In genomic region chr1:134332770-134333271, GRCm38 (mm10) we compare ENCODE assay signal across 8 mouse cellular contexts. TPM values are rescaled to one million over a fixed set of nuclear protein-coding genes. Genes with fewer than 3 reads are reported as not detected.
DNase-seq lines count a peak whose midpoint lies in the region; ATAC-seq and TF ChIP-seq lines count a peak whose summit lies in the region.

Gene Ppfia4 (minus strand): TSS chr1:134332928.

- WGBS in embryonic facial prominence, embryonic 11.5 days, result 67% methylated on average over 13 of the region's 13 CpGs
- 66% methylated on average over 13 of the region's 13 CpGs for WGBS in embryonic facial prominence, embryonic 10.5 days
- 43% methylated on average over 13 of the region's 13 CpGs for WGBS in heart, embryonic 11.5 days (ENCODE audit: insufficient replicate concordance)
- 62% methylated on average over 13 of the region's 13 CpGs for WGBS in midbrain, embryonic 13.5 days

- no peak within 1 kb of the TSS for H3K4me3 ChIP-seq in embryonic facial prominence, embryonic 11.5 days (ENCODE audit: low read depth, low read length)
- no peak within 1 kb of the TSS for H3K4me3 ChIP-seq in embryonic facial prominence, embryonic 10.5 days
- no peak within 1 kb of the TSS for H3K4me3 ChIP-seq in C2C12 (ENCODE audit: insufficient read depth, poor library complexity, severe bottlenecking)
- no peak within 1 kb of the TSS for H3K4me3 ChIP-seq in heart, embryonic 11.5 days (ENCODE audit: low read depth, low read length)
- no peak within 1 kb of the TSS for H3K4me3 ChIP-seq in midbrain, embryonic 13.5 days (replicated peaks)

- H3K36me3 ChIP-seq in embryonic facial prominence, embryonic 11.5 days (replicated peaks; ENCODE audit: control insufficient read depth, insufficient read depth, low read depth, low read length), result no peaks in the 10 kb centered on the region
- H3K36me3 ChIP-seq in embryonic facial prominence, embryonic 10.5 days (replicated peaks), result no peaks in the 10 kb centered on the region
- no peaks in the 10 kb centered on the region for H3K36me3 ChIP-seq in C2C12 (ENCODE audit: control insufficient read depth, insufficient read depth)
- H3K36me3 ChIP-seq in heart, embryonic 11.5 days (ENCODE audit: control insufficient read depth, insufficient read depth, low read length), result 0 out of 2 replicates have a peak, but pooled peaks cover 3% of the 10 kb centered on the region
- no peaks in the 10 kb centered on the region for H3K36me3 ChIP-seq in midbrain, embryonic 13.5 days

- H3K79me3 ChIP-seq in C2C12 (ENCODE audit: low read depth), result no peaks in the 10 kb centered on the region

- no peak within 1 kb of the TSS for H3K9ac ChIP-seq in embryonic facial prominence, embryonic 11.5 days (replicated peaks; ENCODE audit: low read length)
- H3K9ac ChIP-seq in heart, embryonic 11.5 days (ENCODE audit: low read depth, low read length), result 0 out of 2 replicates have a peak within 1 kb of the TSS, but pooled peaks have one; percentile 28
- H3K9ac ChIP-seq in midbrain, embryonic 13.5 days (replicated peaks), result no peak within 1 kb of the TSS

- no peak within 1 kb of the TSS for H3K27ac ChIP-seq in embryonic facial prominence, embryonic 11.5 days (replicated peaks; ENCODE audit: low read depth, low read length)
- no peak within 1 kb of the TSS for H3K27ac ChIP-seq in embryonic facial prominence, embryonic 10.5 days (replicated peaks)
- H3K27ac ChIP-seq in heart, embryonic 11.5 days (ENCODE audit: low read depth, low read length), result peak within 1 kb of the TSS; percentile 79
- no peak within 1 kb of the TSS for H3K27ac ChIP-seq in midbrain, embryonic 13.5 days

- ATAC-seq in embryonic facial prominence, embryonic 11.5 days (replicated peaks; ENCODE audit: insufficient number of reproducible peaks, low FRiP score, low TSS enrichment, low read depth), result 0 out of 2 replicates have a peak, but pooled peaks have one; percentile 41
- peak; percentile 81 for ATAC-seq in common myeloid progenitor, adult 5-6 weeks (replicated peaks; ENCODE audit: low read depth, poor library complexity, severe bottlenecking)
- peak; percentile 52; the same call in 1 of the 2 replicates for ATAC-seq in heart, embryonic 11.5 days (replicated peaks; ENCODE audit: insufficient number of reproducible peaks, low FRiP score, low TSS enrichment)
- peak; percentile 64 for ATAC-seq in midbrain, embryonic 13.5 days

- no peaks in the 10 kb centered on the region for H3K4me1 ChIP-seq in embryonic facial prominence, embryonic 11.5 days (ENCODE audit: control insufficient read depth, insufficient read depth, low read length)
- H3K4me1 ChIP-seq in embryonic facial prominence, embryonic 10.5 days, result peaks cover 28% of the 10 kb centered on the region
- peaks cover 56% of the 10 kb centered on the region for H3K4me1 ChIP-seq in heart, embryonic 11.5 days (ENCODE audit: control insufficient read depth, insufficient read depth, low read length)
- H3K4me1 ChIP-seq in midbrain, embryonic 13.5 days (replicated peaks), result peaks cover 9% of the 10 kb centered on the region; the same call in 1 of the 2 replicates

- no peak for DNase-seq in embryonic facial prominence, embryonic 11.5 days (ENCODE audit: low spot score)
- no peak for DNase-seq in embryonic facial prominence, embryonic 10.5 days (ENCODE audit: low spot score)
- peak; percentile 37 to 38 for DNase-seq in layer of hippocampus, postnatal 25 days (ENCODE audit: extremely low spot score in 1 of 2, low spot score in 1 of 2)
- peak; percentile 54 for DNase-seq in thymus, postnatal 14 days

- H3K9me3 ChIP-seq in embryonic facial prominence, embryonic 11.5 days (replicated peaks; ENCODE audit: control insufficient read depth, low read length), result no peaks in the 10 kb centered on the region
- H3K9me3 ChIP-seq in embryonic facial prominence, embryonic 10.5 days, result no peaks in the 10 kb centered on the region
- H3K9me3 ChIP-seq in heart, embryonic 11.5 days (replicated peaks; ENCODE audit: control insufficient read depth, low read length), result no peaks in the 10 kb centered on the region
- no peaks in the 10 kb centered on the region for H3K9me3 ChIP-seq in midbrain, embryonic 13.5 days

- no peak for TF ChIP-seq CTCF in C2C12 (IDR thresholded peaks at IDR 0.05; ENCODE audit: control insufficient read depth, insufficient read depth, insufficient read length)

- H3K27me3 ChIP-seq in embryonic facial prominence, embryonic 11.5 days (ENCODE audit: control insufficient read depth, insufficient read depth, low read length), result no peaks in the 10 kb centered on the region
- peaks cover 3% of the 10 kb centered on the region; the same call in 1 of the 2 replicates for H3K27me3 ChIP-seq in embryonic facial prominence, embryonic 10.5 days (replicated peaks; ENCODE audit: low read depth, poor library complexity, severe bottlenecking)
- H3K27me3 ChIP-seq in C2C12 (ENCODE audit: control insufficient read depth, insufficient read depth, insufficient read length), result peaks cover 5% of the 10 kb centered on the region
- no peaks in the 10 kb centered on the region for H3K27me3 ChIP-seq in heart, embryonic 11.5 days (ENCODE audit: control insufficient read depth, insufficient read depth, low read length)
- H3K27me3 ChIP-seq in midbrain, embryonic 13.5 days, result no peaks in the 10 kb centered on the region

- no peak within 1 kb of the TSS for H3ac ChIP-seq in C2C12 (ENCODE audit: control insufficient read depth, insufficient read length, low read depth)

- no peaks in the 10 kb centered on the region for H3K79me2 ChIP-seq in C2C12 (ENCODE audit: control insufficient read depth, insufficient read depth)

- no peak within 1 kb of the TSS for H3K4me2 ChIP-seq in embryonic facial prominence, embryonic 11.5 days (ENCODE audit: low read depth, low read length)
- H3K4me2 ChIP-seq in heart, embryonic 11.5 days, result peak within 1 kb of the TSS; percentile 52
- no peak within 1 kb of the TSS for H3K4me2 ChIP-seq in midbrain, embryonic 13.5 days (replicated peaks)

TF ChIP-seq in C2C12, 6 proteins besides CTCF, POLR2A, EP300 and RAD21:
- TF ChIP-seq USF1 (IDR thresholded peaks at IDR 0.05; ENCODE audit: low read depth), result peak; percentile 76
- TF ChIP-seq MAX (IDR thresholded peaks at IDR 0.05), result peak; percentile 83
- TF ChIP-seq FOSL1 (IDR thresholded peaks at IDR 0.05; ENCODE audit: insufficient read depth, low read length, poor library complexity, severe bottlenecking), result no peak
- TF ChIP-seq MYOG (IDR thresholded peaks at IDR 0.05; ENCODE audit: control insufficient read depth, extremely low read depth, insufficient read length), result no peak
- TF ChIP-seq MYOD1 (IDR thresholded peaks at IDR 0.05; ENCODE audit: control insufficient read depth, insufficient read length, low read depth), result peak; percentile 88
- TF ChIP-seq CEBPB (IDR thresholded peaks at IDR 0.05; ENCODE audit: low read depth), result no peak

RNA-seq across cellular contexts. Expression of gene Ppfia4, which starts in this region (rescaled TPM):
- 1.9 and 2.2 TPM in 2 replicates for polyA plus RNA-seq in embryonic facial prominence, embryonic 11.5 days (2014; fragmentation: Nextera tagmentation; extraction: Ambion mirVana)
- polyA plus RNA-seq in embryonic facial prominence, embryonic 10.5 days (2016; fragmentation: Nextera tagmentation; extraction: Ambion mirVana), result 2.4 and 2.5 TPM in 2 replicates
- polyA plus RNA-seq in C2C12 (2012; fragmentation: generic; extraction: Trizol), result 0.35 TPM
- total RNA-seq in common myeloid progenitor, adult 5-6 weeks (2017), result 5.1 and 5.3 TPM in 2 replicates
- polyA plus RNA-seq in heart, embryonic 11.5 days (2014; fragmentation: Nextera tagmentation; extraction: Ambion mirVana), result 9.4 and 9.7 TPM in 2 replicates
- total RNA-seq in layer of hippocampus, postnatal 25 days (2021), result 10 to 100 TPM; 69.3 to 78.8 TPM
- polyA plus RNA-seq in midbrain, embryonic 13.5 days (2015; fragmentation: Nextera tagmentation; extraction: Ambion mirVana), result 6.5 and 7.0 TPM in 2 replicates

Comparison
In these comparisons a context has a peak if more than half of its experiments do, and no peak if none do; other contexts are left out.
1. RNA of gene Ppfia4 (total RNA-seq): 69.3 to 78.8 TPM in layer of hippocampus, postnatal 25 days; 5.1 to 5.3 TPM in common myeloid progenitor, adult 5-6 weeks; every median in the first group is over 10 times any median in the second.
2. DNase-seq: peak in layer of hippocampus, postnatal 25 days (2 of 2) and thymus, postnatal 14 days (single experiment); none in embryonic facial prominence, embryonic 11.5 days (single experiment) and embryonic facial prominence, embryonic 10.5 days (single experiment).
3. Peak in every context shown above with its lines, with median percentiles within 50 percentile points of each other: ATAC-seq.